In the genomic region with DNA sequence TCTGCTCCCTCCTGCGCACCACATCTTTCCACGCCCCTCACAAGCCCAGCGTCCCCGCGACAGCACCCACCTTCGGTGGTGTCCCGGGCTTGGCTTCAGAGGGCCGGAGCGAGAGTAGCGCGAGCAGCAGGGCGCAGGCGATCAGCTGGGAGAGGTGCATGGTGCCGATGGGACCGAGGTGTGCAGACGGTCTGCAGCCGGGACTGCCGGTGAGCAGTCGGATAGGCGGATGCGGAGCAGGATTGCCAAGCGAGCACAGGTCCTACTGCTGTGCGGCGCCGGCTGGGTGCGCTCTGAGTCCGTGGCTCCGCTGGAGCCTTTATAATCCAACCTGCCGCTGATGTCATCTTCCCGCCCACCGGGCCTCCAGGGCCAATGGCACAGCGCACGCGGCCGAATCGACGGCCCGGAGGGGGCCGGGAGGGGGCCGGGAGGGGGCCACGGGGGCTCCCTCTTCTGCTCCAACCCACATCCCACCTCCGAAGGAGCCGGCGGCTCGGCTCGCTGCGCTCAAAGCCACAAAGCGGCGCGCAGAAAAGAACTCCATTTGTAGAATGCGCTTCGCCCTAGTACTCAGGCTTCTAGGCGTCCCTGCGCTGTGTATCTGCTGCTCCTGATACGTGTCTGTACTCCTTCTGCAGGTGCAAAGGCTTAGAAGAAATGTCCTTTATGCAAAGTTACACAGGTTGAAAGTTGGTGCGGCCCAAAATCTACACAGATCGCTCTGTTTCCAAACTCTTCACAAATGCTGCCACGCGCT, we compare ENCODE assay signal across 8 mouse cellular contexts. TPM values are rescaled to one million over a fixed set of nuclear protein-coding genes. Genes with fewer than 3 reads are reported as not detected.
DNase-seq lines count a peak whose midpoint lies in the region; ATAC-seq and TF ChIP-seq lines count a peak whose summit lies in the region.

Gene Nppc (minus strand): TSS at position 293 of the 760 bp plus-strand sequence.

- H3K4me1 ChIP-seq in intestine, postnatal 0 days (replicated peaks; ENCODE audit: control insufficient read depth, insufficient read depth, low read length): 0 out of 2 replicates have a peak, but pooled peaks cover 2% of the 10 kb centered on the region
- H3K4me1 ChIP-seq in midbrain, embryonic 10.5 days: peaks cover 16% of the 10 kb centered on the region
- peaks cover 8% of the 10 kb centered on the region for H3K4me1 ChIP-seq in small intestine, adult 2 months (ENCODE audit: control insufficient read depth, insufficient read depth, insufficient read length, low read length)

- peak; percentile 73 for TF ChIP-seq CTCF in intestine, postnatal 0 days (IDR thresholded peaks at IDR 0.05; ENCODE audit: low read depth)
- no peak for TF ChIP-seq CTCF in small intestine, adult 2 months (IDR thresholded peaks at IDR 0.05; ENCODE audit: extremely low read depth, insufficient read length, insufficient replicate concordance, low read depth, low read length)

- 0 out of 2 replicates have a peak within 1 kb of the TSS, but pooled peaks have one; percentile 27 for H3K9ac ChIP-seq in intestine, postnatal 0 days (ENCODE audit: low read depth, low read length)

- H3K9me3 ChIP-seq in intestine, postnatal 0 days (ENCODE audit: control insufficient read depth): no peaks in the 10 kb centered on the region
- H3K9me3 ChIP-seq in midbrain, embryonic 10.5 days (replicated peaks): no peaks in the 10 kb centered on the region

- no peak within 1 kb of the TSS for H3K27ac ChIP-seq in intestine, postnatal 0 days (ENCODE audit: low read depth, low read length)
- peak within 1 kb of the TSS; percentile 71 for H3K27ac ChIP-seq in midbrain, embryonic 10.5 days (replicated peaks)
- H3K27ac ChIP-seq in small intestine, adult 2 months (ENCODE audit: insufficient read depth, low read depth, low read length): no peak within 1 kb of the TSS

- peaks cover 40% of the 10 kb centered on the region for H3K27me3 ChIP-seq in intestine, postnatal 0 days (replicated peaks; ENCODE audit: control insufficient read depth, insufficient read depth, low read length)
- H3K27me3 ChIP-seq in midbrain, embryonic 10.5 days (ENCODE audit: low read depth, poor library complexity, severe bottlenecking): peaks cover 80% of the 10 kb centered on the region
- H3K27me3 ChIP-seq in small intestine, adult 2 months (ENCODE audit: control insufficient read depth, insufficient read depth, low read length): peaks cover 17% of the 10 kb centered on the region

- H3K36me3 ChIP-seq in intestine, postnatal 0 days (ENCODE audit: control insufficient read depth, insufficient read depth): no peaks in the 10 kb centered on the region
- H3K36me3 ChIP-seq in midbrain, embryonic 10.5 days: no peaks in the 10 kb centered on the region
- H3K36me3 ChIP-seq in small intestine, adult 2 months (ENCODE audit: control insufficient read depth, insufficient read depth, low read length): no peaks in the 10 kb centered on the region

- peak within 1 kb of the TSS; percentile 83 for H3K4me2 ChIP-seq in intestine, postnatal 0 days (replicated peaks; ENCODE audit: low read depth)

- intact Hi-C loops in left cerebral cortex, postnatal 25 days (cut with DNase I): loop anchor here (1.0 kb wide), 1 partner anchor 372 kb away; no protein-coding TSS in a partner anchor

- peak; percentile 69 for ATAC-seq in intestine, postnatal 0 days
- no peak for ATAC-seq in activated CD4-positive, CD25-positive, alpha-beta regulatory T cell, adult 4 months

- TF ChIP-seq POLR2A in small intestine, adult 2 months (IDR thresholded peaks at IDR 0.05; ENCODE audit: low read depth, low read length): no peak

- WGBS in intestine, postnatal 0 days: 5% methylated on average over 50 of the region's 59 CpGs
- 4% methylated on average over 59 of the region's 59 CpGs for WGBS in midbrain, embryonic 10.5 days
- 4% methylated on average over 58 of the region's 59 CpGs for WGBS in small intestine, adult 2 months

- peak; percentile 81 for DNase-seq in adrenal gland, postnatal 14 days
- peak; percentile 86 for DNase-seq in embryo, embryonic 10 days (ENCODE audit: low spot score)
- peak; percentile 62 for DNase-seq in gastrocnemius, postnatal 25 days
- DNase-seq in left cerebral cortex, postnatal 25 days (ENCODE audit: low spot score in 2 of 2): peak; percentile 84 to 88
- DNase-seq in midbrain, embryonic 10.5 days (ENCODE audit: low spot score): peak; percentile 77

- peak within 1 kb of the TSS; percentile 41 for H3K4me3 ChIP-seq in intestine, postnatal 0 days (ENCODE audit: low read depth, low read length)
- peak within 1 kb of the TSS; percentile 71 for H3K4me3 ChIP-seq in midbrain, embryonic 10.5 days
- H3K4me3 ChIP-seq in small intestine, adult 2 months (ENCODE audit: low read depth, low read length): peak within 1 kb of the TSS; percentile 62

RNA-seq across cellular contexts. Expression of gene Nppc, which starts in this region (rescaled TPM):
- 0.56 TPM in 1 of 2 replicates, not detected in the other for total RNA-seq in adrenal gland, postnatal 14 days (2021)
- total RNA-seq in gastrocnemius, postnatal 25 days (2021): 1 to 10 TPM in 1 of 2 experiments, under 1 TPM in 1; 0.96 to 1.1 TPM
- 0.30 and 0.38 TPM in 2 replicates for polyA plus RNA-seq in intestine, postnatal 0 days (2015; fragmentation: Nextera tagmentation; extraction: Ambion mirVana)
- 10 to 100 TPM; 11.2 to 14.1 TPM for total RNA-seq in left cerebral cortex, postnatal 25 days (2021)
- polyA plus RNA-seq in midbrain, embryonic 10.5 days (2016; fragmentation: Nextera tagmentation; extraction: Ambion mirVana): 0.94 and 1.9 TPM in 2 replicates
- polyA plus RNA-seq in small intestine, adult 2 months (2012; rRNA removed): 0.18 TPM in 1 of 2 replicates, not detected in the other
- not detected for polyA plus RNA-seq in activated CD4-positive, CD25-positive, alpha-beta regulatory T cell, adult 4 months (2017; shearing (Covaris generic))

Comparison
In these comparisons a context has a peak if more than half of its experiments do, and no peak if none do; other contexts are left out.
1. Peak in DNase-seq in adrenal gland, postnatal 14 days; RNA of the gene not detected or under 1 TPM.
2. Peak in ATAC-seq, H3K4me3 ChIP-seq, H3K9ac ChIP-seq and H3K4me2 ChIP-seq in intestine, postnatal 0 days; RNA of the gene not detected or under 1 TPM.